Mouse (Mus musculus): ENCODE data around the gene Ccnb1.

DNA sequence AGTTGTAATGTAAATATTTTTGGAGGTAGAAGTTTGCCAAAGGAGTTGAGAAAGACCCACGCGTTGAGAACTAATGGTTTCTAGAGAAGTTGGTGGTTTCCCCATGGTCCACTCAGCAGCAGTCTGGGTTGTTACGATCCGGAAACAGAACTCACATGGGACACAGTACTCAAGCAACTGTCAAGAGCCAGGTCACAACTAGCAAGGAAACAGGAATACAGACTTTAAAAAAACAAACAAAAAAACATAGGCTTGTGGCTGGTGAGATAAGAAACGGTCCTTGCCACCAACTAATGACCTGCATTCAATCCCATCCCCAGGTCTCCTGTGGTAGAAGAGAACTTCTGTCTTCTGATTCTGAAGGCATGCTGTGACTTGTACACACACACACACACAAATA lies 35.6 kb downstream of the Ccnb1 start:
- TF ChIP-seq GATA1 (IDR thresholded peaks at IDR 0.05; ENCODE audit: low read length) (no peak), TAL1 (IDR thresholded peaks at IDR 0.05; ENCODE audit: low read length) (no peak)
